Mouse (Mus musculus): ENCODE data around the gene Cdc20.

DNA sequence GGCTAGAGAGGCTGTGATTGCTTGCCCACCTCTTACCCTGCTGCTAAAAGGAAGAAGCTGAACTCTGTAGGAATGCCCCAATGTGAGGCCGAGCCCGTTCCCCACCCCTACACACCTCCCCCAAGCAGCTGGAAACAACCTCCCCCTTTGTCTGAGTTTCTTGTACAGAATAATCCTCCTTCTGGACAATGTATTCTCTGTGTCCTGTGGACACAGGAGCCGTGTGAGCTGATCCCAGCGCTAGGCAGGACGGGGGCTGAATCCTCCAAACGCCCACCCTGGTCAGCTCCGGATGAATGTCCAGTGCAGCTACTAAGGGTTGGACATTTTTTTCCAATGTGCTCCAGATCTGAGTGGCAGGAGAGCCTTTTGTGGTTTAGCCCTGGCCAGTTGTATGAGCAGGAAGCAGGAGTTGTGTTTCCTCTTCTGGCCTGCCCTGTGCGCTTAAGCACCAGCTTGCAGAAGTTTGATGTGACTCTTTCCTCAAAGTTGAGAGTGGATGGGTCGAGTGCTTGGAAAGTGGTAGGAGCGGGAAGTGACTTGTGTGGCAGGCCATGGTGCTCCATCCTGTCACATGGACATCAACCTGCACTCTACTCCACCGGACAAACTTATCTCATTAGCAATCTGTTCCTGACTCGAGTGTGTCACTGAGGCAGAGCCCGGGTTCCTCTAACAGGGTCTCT lies 19.9 kb downstream of the Cdc20 start:
- TF ChIP-seq POLR2A (IDR thresholded peaks at IDR 0.05; ENCODE audit: borderline replicate concordance, extremely low read depth, insufficient read depth, insufficient read length, poor library complexity, severe bottlenecking) (no peak), CTCF (IDR thresholded peaks at IDR 0.05; ENCODE audit: borderline replicate concordance, extremely low read depth, insufficient read depth, insufficient read length) (no peak)

Data from brain, embryonic 14.5 days (tissue).